Mouse (Mus musculus) embryonic fibroblast, embryonic 13.5 days (primary cell): ENCODE data around the gene Aff4.

ENCODE experiments used
- CTCF ChIP-seq: IDR thresholded peaks from 2 replicates; pipeline ENCODE4 v1.5.1; 2011; ENCODE audit warnings: mild to moderate bottlenecking, control low read depth, low read length, moderate library complexity, borderline replicate concordance; ENCODE audit not compliant: insufficient read depth
- POLR2A ChIP-seq: IDR thresholded peaks from 2 replicates; pipeline ENCODE4 v1.6.1; 2011; ENCODE audit warnings: low read depth, mild to moderate bottlenecking, control low read depth, low read length, moderate library complexity

GRCm38 (mm10) chr11:53453031-53453430 is 102.4 kb downstream of the Aff4 start:
- TF ChIP-seq CTCF (no peak), POLR2A (no peak)
